Mouse (Mus musculus): ENCODE results near the gene Wnk4.

The Wnk4 gene

DNA sequence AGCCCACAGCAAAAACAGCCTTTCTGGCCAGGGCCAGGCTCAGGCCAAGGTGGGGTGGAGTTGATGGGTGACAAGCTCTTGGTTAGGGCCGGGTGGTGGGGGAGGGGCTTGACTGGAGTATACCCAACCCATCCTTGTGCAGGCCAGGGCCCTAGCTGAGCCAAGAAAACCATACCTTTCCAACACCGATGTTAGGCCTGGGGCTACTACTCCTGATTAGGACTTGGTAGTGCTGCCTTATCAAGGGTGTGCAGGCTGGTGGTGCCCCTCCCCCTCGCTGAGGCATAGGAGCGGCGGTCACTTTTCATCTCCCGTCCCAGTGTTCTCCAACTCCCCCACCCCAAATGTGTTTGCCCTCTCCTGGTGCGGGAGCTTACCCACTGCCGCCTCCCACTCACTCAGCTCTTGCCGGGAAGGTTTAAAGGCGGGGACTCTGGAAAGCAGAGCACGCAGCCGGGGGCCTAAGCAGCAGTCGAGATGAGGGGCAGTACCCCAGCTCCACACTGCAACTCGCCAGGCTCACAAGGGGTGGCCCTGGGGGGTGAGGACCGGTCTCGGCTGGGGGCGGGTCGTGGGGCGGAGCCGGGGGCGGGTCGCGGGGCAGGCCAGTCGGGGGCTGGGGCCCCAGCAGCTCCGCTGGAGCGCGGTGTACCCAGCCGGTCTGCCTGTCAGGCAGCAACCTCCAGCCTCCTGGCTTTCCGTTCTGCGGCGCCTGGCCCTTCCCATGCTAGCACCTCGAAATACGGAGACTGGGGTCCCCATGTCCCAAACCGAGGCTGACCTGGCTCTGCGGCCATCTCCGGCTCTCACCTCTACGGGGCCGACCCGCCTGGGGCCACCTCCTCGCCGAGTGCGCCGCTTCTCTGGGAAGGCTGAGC lies at the start of gene Wnk4:
TSS of gene Wnk4 (plus strand) at position 620 of the 878 bp plus-strand sequence.
- DNase-seq (ENCODE audit: low spot score) = peak; percentile 74

DNA sequence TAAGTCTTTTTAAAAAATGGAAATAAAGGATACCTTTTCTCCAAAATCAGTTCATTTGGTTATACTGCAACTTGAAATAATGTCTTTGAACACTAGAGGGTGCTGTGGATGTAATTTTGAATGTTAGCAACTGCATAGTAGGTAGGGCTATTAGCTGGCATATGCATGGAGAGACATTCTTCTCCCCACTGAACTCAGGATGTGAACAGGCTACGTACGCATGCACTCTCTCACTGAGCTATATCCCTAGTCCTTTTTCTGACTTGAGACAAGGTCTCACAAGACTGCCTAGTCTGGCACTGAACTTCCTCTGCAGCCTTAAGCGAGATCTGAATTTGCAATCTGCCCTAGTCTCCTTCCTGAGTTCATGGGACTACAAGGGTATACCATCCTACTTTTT lies 48.4 kb upstream of the Wnk4 start:
- DNase-seq (ENCODE audit: low spot score) = peak; percentile 92

DNA sequence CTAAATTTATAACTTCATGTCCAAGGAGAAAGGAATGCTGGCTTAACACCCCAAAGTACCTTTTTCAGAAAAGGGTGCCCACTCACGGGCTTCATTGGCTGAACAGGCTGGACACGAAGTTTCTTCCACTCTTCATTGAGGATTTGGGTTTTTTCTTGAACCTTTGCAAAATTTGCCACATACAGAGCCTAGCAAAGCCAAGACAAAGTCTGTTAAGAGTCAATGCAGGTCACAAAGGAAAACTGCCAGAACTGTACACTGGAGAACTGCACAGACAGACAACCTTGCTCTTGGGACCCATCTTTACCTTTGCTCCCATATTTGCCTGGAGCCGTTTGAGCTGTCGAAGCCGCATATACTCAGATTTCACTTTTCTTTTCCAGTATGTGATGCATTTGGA lies 43.4 kb upstream of the Wnk4 start:
- DNase-seq (ENCODE audit: low spot score) = no peak

DNA sequence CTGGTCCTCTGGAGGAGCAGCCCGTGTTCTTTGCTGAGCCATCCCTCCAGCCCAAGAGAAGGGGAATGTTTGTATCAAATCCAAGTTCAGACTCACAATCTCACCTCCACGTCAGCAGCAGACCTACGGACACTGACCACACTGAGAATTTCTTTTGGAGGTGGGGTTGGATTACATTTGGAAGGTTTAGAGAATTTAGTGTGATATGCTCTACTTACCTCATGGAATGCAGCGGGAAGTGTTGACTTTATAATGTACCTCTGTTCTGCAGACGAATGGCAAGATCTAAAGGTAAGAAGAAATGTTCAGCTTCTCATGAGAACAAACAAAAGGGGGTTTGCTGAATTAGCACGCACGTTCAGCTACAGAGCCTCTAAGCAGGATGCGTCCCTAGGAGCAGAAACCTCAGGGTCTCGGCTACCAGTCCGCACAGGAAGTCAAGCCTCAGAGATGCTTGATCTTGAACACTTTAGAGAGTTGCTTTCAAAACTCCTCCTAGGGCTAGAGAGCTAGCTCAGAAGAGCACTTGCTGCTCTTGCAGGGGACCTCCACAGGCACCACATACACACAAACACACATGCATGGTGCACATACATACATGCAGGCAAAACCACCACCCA lies 41.8 kb upstream of the Wnk4 start:
- no peak for DNase-seq (ENCODE audit: low spot score)

DNA sequence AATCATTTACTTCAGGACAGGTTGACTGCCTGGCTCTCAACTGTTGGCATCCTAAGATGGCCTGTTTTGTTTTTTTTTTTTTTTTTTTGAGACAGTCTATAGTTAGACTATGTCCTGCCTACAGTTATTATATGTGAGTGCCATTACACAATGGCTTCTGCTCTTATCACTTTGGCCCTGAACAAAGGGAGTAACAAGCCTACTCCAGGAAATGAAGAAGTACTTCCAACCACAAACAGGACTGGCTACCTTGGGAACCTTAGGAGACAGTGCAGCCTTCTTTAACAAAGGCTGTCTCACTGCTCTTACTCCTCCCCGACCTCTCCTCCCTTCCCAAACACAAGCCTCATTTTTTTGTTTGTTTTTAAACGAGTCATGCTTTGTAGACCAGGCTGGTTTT lies 39.5 kb upstream of the Wnk4 start:
- no peak for DNase-seq (ENCODE audit: low spot score)

DNA sequence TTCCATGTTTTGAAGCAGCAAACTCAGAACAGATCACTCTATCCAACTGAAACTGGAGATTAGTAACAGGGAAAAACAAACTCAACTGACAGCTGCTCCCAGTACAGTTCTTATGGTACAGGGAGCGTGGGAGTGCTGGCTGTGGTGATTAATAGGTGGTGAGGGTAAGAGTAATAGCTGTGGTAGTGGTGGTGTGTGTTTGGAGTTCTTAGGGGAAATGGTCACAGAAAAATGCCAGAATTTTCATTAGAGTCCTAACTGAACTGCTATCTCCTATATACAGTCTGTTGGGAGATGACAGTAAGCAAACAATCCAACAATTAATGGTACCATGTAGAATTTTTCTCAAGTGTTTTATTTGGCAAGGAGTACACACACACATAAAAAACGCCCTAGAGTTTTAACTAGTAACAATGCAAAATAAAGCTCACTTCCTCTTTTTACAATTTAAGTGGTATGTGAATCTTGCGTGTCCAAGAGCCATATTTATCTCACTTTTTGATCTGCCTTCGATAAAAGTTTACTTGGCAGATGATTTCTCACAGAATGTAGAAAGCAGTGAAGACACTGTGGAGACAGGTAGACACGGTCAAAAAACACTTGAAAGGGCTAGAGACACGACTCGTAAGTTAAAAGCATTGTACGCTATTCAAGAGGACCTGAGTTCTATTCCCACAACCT lies 38.9 kb upstream of the Wnk4 start:
- no peak for DNase-seq (ENCODE audit: low spot score)

DNA sequence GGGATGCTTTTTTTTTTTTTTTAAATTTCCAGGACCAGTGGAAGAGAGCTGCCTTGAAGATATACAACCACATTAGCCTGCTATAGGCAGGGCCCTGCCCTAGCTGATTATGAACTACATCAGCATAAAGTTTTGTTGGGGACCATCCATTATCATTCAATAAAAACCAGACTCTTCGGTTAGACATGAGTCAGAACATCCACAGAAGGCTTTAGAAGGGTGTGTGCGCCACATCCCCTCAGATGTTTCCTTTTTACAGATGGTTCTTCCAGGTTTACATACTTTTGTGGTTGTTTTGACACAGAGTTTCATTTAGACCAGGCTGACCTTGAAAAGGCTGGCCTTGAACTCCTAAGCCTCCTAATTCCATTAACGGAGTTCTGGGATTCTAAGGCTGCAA lies 36.0 kb upstream of the Wnk4 start:
- DNase-seq (ENCODE audit: low spot score) = no peak

DNA sequence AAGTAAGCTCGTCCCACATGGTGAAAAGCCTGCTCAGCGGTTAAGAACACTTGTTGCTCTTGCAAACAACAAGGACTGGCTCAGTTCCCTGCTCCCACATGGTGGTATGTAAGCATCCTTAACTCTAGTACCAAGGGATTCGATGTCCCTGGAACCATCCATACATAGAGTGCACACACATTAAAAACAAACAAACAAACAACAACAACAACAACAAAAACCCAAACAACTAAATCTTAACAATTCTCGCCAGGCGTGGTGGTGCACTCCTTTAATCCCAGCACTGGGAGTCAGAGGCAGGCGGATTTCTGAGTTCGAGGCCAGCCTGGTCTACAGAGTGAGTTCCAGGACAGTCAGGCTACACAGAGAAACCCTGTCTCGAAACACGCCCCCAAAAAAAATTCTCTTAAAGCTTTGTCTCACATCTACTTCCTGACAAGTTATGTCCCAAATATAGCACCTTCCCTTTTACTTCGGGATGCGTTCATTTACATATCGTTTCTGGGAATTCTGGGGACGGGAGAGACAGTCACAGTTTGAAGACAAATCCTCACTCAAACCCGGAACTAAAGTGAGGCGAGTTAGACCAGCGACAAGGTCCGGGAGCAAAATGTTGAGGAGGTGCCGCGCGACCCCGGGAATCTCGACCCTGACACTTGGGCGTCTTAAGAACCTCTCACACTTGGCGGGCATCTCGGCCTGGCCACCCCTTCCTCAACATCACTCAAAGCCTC lies 34.9 kb upstream of the Wnk4 start:
- DNase-seq (ENCODE audit: low spot score) = no peak

DNA sequence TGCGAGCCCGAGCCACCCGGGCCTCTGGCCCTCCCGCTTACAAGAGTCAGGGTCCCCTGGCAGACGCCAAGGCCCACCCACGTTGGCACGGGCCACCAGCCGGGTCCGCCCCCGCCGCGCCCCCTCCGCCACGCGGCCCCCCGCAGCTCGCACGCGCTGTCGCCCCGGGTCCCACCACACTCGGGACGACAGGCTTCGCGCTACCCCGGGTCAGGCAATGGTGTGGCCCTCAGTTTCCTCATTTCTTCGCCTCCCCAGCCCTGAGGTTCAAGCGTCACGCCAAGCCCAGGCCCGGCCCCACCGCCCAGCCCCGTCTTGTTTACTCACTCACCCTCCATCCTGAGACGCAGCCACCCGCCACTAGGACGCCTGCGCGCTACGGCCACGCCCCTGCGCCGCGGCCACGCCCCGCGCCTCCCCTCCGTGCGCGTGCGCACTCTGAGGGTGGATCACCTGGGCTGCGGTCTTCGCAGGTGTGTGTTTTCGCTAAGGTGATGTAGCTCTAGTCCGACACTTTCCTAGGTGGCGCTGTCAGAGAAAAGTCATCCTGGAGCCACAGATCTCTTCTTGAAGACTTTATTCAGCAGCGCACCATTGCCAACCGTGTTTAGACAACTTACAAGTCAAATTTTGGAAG lies 34.2 kb upstream of the Wnk4 start, which contains the start of gene Ezh1:
TSS of gene Ezh1 (minus strand) at position 399 of the 637 bp plus-strand sequence.
- DNase-seq (ENCODE audit: low spot score) = peak; percentile 86

DNA sequence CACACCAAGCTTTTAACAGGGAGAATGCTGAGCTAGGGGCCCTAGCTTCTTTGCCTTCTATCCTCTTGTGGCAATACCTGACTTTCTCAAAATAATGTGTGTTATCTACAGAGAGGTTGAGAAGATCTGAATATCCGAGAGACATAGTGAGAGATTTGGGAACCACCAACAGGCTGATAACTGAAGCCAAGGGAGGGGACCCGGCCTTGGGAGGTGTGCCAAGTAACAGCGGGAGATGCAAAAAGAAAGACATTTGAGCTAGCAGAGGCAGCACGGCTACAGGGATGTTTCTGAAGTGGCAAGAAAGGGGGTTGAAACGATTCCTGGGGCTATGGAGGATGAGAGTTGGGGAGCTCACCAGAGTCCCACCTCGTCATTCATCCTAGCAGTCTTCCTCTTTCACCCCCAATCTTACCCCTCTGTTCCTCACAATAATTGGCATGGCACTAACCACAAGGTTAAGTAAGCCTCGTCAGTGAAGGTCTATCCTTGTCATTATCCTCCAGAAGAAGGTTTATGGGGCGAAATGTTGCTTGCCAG lies 30.9 kb upstream of the Wnk4 start:
- DNase-seq (ENCODE audit: low spot score) = no peak

DNA sequence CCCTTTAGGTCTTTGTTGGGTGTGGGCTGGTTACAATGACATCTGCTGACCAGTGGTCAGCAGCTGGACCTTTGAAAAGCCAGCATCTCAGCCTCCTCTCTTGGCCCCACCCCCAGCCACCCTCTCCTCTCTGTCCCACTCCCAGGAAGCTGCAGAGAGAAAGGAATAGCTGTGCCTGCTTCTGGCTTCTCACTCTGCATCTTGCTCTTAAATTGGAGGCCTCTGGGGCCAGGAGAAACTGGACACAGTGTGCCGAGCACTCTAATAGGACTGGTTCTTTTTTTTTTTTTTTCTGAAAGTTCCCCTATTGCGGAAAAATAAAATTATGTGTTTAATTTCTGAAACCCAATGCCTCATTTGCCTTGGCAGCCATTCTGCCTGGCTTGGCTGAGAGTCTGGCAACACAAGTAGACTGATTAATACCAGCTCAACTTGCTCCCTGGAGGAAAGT lies 30.3 kb upstream of the Wnk4 start:
- peak; percentile 30 for DNase-seq (ENCODE audit: low spot score)

DNA sequence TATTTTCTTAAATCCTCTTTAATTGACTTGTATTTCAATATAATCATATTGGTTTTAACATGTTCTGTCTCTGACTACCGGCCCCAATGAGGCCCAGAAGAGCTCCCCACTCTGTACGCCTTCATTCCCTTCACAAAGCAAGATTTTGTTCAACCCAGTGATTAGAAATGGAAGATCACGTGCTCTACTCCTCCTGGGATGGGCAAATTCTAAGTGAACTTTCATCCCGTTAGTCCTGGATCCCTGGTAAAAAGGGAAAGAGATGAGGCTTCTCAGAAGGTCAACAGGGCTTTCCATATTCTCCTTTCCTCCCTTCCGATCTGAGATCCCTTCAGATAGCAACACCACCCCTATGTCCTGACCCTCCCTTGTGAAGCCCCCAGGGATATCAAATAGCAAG lies 29.8 kb upstream of the Wnk4 start:
- no peak for DNase-seq (ENCODE audit: low spot score)

DNA sequence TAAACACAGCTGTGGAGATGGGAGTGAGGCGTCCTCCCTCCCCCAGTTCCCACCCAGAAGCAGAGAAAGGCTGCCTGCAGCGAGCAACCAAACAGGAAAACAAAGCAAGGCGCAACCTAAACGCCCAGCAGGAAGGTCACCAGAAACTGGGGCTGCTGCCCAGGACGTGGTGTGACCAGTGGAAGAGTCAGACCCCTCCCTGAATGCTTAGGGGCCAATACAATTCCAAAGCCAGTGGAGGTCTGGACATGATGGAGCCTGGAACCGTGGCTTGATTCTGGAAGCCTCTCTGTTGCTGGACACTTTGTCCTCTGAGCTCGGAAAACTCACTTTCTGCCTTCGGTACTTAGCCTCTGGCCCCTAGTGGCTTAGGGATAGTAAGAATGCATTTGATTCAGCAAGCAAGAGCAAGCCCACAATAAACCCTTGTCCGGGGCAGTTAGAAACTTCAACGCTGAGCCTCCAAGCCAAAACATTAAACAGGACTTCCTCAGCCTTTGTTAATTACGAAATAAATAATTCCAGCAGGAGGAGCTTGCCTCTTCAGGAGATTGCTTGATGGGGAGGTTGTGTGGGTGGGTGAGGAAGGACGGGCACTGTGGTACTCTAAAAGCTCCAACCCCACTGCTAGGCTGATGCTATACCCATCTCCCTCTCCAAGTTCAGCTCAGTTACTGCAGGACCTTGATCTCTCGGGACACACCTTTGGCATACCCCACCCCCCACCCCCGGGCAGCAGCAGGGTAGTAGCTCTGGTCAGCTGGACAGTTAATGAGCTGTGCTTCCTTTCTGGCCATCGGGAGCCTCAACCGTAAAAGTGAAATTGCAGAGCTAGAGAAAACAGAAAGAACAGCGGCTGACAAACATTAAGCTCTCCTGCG lies 29.1 kb upstream of the Wnk4 start:
- DNase-seq (ENCODE audit: low spot score) = peak; percentile 69

DNA sequence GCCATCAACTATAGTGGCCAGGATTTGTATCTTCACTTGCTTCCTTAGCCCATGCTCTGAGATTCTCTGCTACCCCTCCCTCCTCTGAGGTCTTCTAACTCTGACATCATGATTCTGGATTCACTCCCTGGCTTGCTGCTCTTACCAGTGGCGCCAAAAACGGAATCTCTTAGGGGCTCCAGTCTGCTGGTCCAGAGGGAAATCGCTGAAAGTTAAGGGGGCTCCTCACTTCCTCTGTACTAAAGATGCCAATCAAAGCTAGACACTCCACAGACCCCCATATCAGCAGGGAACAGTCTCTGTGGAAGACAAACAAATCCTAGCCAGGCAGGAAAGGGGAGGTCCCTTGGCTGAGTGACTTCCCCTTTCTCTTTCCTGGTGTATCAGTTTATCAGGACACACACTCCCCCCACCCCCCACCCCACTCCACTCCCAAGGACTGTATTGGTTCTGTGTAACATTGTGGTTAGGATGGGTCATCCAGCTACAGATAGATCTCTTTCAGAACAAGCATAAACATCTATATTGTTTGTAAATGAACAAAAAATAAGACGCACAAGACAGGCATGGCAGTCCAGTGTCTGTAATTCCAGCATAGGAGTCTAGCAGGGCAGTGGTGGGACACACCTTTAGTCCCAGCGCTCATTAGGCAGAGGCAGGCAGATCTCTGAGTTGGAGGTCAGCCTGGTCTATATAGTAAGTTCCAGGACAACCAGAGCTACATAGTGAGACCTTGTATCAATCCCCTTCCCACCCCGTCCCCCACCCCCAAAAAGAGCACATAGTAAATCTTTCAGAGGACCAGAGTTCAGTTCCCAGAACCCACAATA lies 28.1 kb upstream of the Wnk4 start:
- peak; percentile 46 for DNase-seq (ENCODE audit: low spot score)

DNA sequence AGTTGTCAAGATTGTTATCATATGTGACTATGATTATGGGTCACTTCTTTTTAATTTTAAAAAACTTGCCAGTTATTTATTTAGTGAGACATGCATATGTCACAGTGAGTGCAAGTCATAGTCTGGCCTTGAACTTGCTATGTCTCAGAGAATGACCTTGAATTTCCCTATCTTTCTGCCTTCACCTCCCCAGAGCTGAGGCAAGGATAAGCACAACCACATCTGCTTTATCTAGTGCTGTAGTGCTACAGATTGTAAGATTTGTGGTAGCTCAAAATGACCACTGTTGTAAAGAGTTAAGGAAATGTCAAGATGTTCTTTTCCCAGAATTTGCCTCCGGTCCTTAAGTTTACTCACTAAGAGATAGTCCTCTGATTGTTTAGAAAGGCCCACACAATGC lies 27.1 kb upstream of the Wnk4 start:
- DNase-seq (ENCODE audit: low spot score) = no peak

DNA sequence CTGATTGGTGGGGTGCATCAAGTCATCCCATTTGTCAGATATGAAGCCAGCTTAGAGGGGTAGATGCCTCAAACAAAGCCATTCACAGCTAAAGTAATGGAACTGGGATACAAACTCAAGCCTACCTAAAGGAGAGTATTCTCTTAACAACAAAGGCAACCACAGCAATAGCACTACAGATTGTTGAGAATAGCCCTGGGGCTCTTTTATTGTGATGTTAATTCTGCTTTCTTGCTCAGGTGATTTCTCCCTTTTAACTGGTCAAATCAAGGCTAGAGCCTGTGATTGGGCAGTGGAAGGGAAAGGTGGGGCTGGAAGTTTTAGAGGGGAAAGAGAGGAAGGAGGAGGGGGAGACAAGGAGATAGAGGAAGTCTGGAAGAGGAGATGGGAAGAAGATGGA lies 26.2 kb upstream of the Wnk4 start:
- no peak for DNase-seq (ENCODE audit: low spot score)

DNA sequence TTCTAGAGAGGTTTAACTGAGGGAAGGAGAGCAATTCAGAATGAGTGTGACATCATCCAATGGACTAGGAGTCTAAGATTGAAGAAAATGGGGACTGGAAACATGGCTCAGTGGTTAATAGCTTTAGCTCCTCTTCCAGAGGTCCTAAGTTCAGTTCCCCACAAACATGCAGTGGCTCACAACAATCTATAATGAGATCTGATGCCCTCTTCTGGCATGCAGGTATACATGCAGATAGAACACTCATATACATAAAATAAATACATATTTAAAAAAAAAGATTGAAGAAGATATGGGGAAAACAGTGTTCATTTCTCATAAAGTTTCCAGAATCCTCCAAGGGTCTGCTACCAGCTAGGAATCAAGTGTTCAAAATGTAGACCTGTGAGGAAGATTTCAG lies 24.9 kb upstream of the Wnk4 start:
- DNase-seq (ENCODE audit: low spot score) = no peak

DNA sequence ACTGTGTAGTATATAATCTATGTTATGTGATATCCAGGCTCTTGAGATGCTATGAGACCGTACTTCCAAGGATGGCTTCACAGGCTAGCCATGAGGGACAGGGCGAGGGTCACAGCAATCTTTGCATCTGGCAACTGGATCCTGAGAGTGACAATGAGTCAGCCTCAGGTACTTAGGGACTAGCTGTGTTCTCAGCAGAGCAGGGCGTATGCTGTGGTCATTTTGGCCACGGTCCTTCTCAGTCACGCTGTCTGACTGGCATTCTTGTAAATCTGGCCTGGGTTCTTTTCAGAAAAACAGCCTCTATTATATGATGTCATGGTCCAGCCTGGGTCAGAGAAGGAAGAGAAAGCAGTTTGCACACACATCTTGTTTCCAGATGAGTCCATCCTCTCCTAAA lies 23.6 kb upstream of the Wnk4 start:
- DNase-seq (ENCODE audit: low spot score) = no peak

DNA sequence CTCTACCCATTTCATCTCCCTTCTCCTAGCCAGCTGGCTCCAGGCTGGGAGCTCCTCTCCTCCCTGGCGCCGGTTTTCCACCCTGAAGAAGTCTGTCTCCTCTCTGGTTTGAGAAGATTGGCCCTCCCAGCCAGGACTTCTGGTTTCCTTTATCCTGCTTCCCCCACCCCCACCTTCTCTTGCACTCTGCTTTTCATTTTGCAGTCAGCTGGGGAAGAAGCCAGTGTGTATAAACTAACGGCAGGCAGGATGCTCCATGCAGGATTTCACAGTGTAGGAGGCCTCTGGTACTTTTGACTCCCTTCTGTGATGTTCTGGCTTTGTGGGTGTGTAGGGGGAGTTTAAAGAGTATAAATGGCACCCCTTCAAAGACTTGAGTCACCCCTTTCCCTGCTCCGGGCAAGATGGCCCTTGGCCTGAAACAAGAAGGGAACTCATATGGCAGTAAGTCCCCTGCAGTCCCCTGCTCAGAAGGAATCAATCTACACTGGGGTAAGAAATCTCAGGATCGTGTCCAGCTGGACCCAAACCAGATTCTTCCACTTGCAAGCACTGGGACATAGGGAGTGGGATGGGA lies 22.2 kb upstream of the Wnk4 start:
- no peak for DNase-seq (ENCODE audit: low spot score)
